Mouse (Mus musculus): ENCODE measurements around the gene Arhgef25.
A peak's percentile ranks its signal among the peaks of the same experiment; 100 is the strongest.
"Not testable (repeated sequence)": the region's sequence is repeated elsewhere in the genome, so short reads cannot be mapped to it uniquely, and the experiment has no call there.

The Arhgef25 gene

GRCm38 (mm10) chr10:127205373-127205772, 15.5 kb upstream of the Arhgef25 start:
- no peak for ATAC-seq (ENCODE audit: insufficient number of reproducible peaks, low FRiP score, low TSS enrichment)

- ATAC-seq (ENCODE audit: insufficient number of reproducible peaks, low FRiP score, low TSS enrichment): no peak
Measured at GRCm38 (mm10) chr10:127204589-127204988, 14.7 kb upstream of the Arhgef25 start.

- no peak for ATAC-seq (ENCODE audit: insufficient number of reproducible peaks, low FRiP score, low TSS enrichment)
Measured at GRCm38 (mm10) chr10:127203106-127203505, 13.2 kb upstream of the Arhgef25 start.

GRCm38 (mm10) chr10:127200279-127200678, 10.4 kb upstream of the Arhgef25 start:
- ATAC-seq (ENCODE audit: insufficient number of reproducible peaks, low FRiP score, low TSS enrichment): no peak

- no peak for ATAC-seq (ENCODE audit: insufficient number of reproducible peaks, low FRiP score, low TSS enrichment)
Measured at GRCm38 (mm10) chr10:127199474-127199873, 9.6 kb upstream of the Arhgef25 start.

GRCm38 (mm10) chr10:127199068-127199467, 9.2 kb upstream of the Arhgef25 start:
- no peak for ATAC-seq (ENCODE audit: insufficient number of reproducible peaks, low FRiP score, low TSS enrichment)

- ATAC-seq (ENCODE audit: insufficient number of reproducible peaks, low FRiP score, low TSS enrichment): no peak
Measured at GRCm38 (mm10) chr10:127198492-127198891, 8.6 kb upstream of the Arhgef25 start.

GRCm38 (mm10) chr10:127197505-127198110, 7.7 kb upstream of the Arhgef25 start:
- ATAC-seq (ENCODE audit: insufficient number of reproducible peaks, low FRiP score, low TSS enrichment): no peak

GRCm38 (mm10) chr10:127197104-127197503, 7.2 kb upstream of the Arhgef25 start:
- ATAC-seq (ENCODE audit: insufficient number of reproducible peaks, low FRiP score, low TSS enrichment): no peak

- peak; percentile 77 for ATAC-seq (ENCODE audit: insufficient number of reproducible peaks, low FRiP score, low TSS enrichment)
Measured at GRCm38 (mm10) chr10:127196392-127196791, 6.5 kb upstream of the Arhgef25 start.

GRCm38 (mm10) chr10:127195328-127196129, 5.6 kb upstream of the Arhgef25 start, which contains the start of gene Dtx3:
Dtx3 (minus strand) TSS chr10:127195728.
- no peak; the same call in 1 of the 2 replicates for ATAC-seq (ENCODE audit: insufficient number of reproducible peaks, low FRiP score, low TSS enrichment)

GRCm38 (mm10) chr10:127194428-127195327, 4.8 kb upstream of the Arhgef25 start:
- ATAC-seq (ENCODE audit: insufficient number of reproducible peaks, low FRiP score, low TSS enrichment): 0 out of 2 replicates have a peak, but pooled peaks have one; percentile 23

- ATAC-seq (ENCODE audit: insufficient number of reproducible peaks, low FRiP score, low TSS enrichment): no peak
Measured at GRCm38 (mm10) chr10:127193011-127193410, 3.1 kb upstream of the Arhgef25 start.

GRCm38 (mm10) chr10:127192057-127192328, 2.1 kb upstream of the Arhgef25 start:
- not testable (repeated sequence) for ATAC-seq (ENCODE audit: insufficient number of reproducible peaks, low FRiP score, low TSS enrichment)

GRCm38 (mm10) chr10:127191191-127192056, 1.5 kb upstream of the Arhgef25 start:
- no peak for ATAC-seq (ENCODE audit: insufficient number of reproducible peaks, low FRiP score, low TSS enrichment)

GRCm38 (mm10) chr10:127190398-127191190, 711 bp upstream of the Arhgef25 start:
- ATAC-seq (ENCODE audit: insufficient number of reproducible peaks, low FRiP score, low TSS enrichment): no peak

GRCm38 (mm10) chr10:127189116-127189650, 700 bp downstream of the Arhgef25 start:
- ATAC-seq (ENCODE audit: insufficient number of reproducible peaks, low FRiP score, low TSS enrichment): no peak

GRCm38 (mm10) chr10:127188465-127189115, 1.3 kb downstream of the Arhgef25 start:
- ATAC-seq (ENCODE audit: insufficient number of reproducible peaks, low FRiP score, low TSS enrichment): peak; percentile 66
